Mouse (Mus musculus): ENCODE results near the gene Pnpo. TPM values are rescaled to one million over a fixed set of nuclear protein-coding genes. Genes with fewer than 3 reads are reported as not detected.

Gene Pnpo
- total and polyA plus RNA-seq, 2 experiments, result 113 to 175 TPM

GRCm38 (mm10) chr11:96974813-96975212, 31.0 kb upstream of the Pnpo start:
- TF ChIP-seq POLR2A (IDR thresholded peaks at IDR 0.05; ENCODE audit: extremely low read depth, insufficient read depth, low read length) (no peak), CTCF (IDR thresholded peaks at IDR 0.05; ENCODE audit: low read depth, low read length) (no peak)
- Histone ChIP-seq H3K27ac (replicated peaks; ENCODE audit: insufficient read depth, low read depth, low read length) (no peak overlapping the region), H3K27me3 (ENCODE audit: control insufficient read depth, insufficient read depth, low read length) (no peaks in the 10 kb centered on the region), H3K4me1 (ENCODE audit: control insufficient read depth, insufficient read depth, low read length) (peaks cover 19% of the 10 kb centered on the region), H3K36me3 (ENCODE audit: control insufficient read depth, insufficient read depth, low read length) (no peaks in the 10 kb centered on the region), H3K9ac (ENCODE audit: low read depth, low read length) (no peak overlapping the region), H3K79me2 (ENCODE audit: control insufficient read depth, insufficient read depth, low read length) (peaks cover 20% of the 10 kb centered on the region; the same call in 1 of the 2 replicates), H3K4me3 (ENCODE audit: insufficient read depth, low read depth, low read length) (no peak overlapping the region)
- DNase-seq (ENCODE audit: extremely low read depth, low read depth, low spot score), result peak; percentile 31
- WGBS, result 82% methylated on average over 5 of the region's 5 CpGs

GRCm38 (mm10) chr11:96973426-96973964, 29.7 kb upstream of the Pnpo start:
- H3K27me3 ChIP-seq (ENCODE audit: control insufficient read depth, insufficient read depth, low read length), result no peaks in the 10 kb centered on the region
- DNase-seq (ENCODE audit: extremely low read depth, low read depth, low spot score), result no peak
- WGBS, result 88% methylated on average over 5 of the region's 5 CpGs
- H3K27ac ChIP-seq (replicated peaks; ENCODE audit: insufficient read depth, low read depth, low read length), result no peak overlapping the region
- TF ChIP-seq POLR2A (IDR thresholded peaks at IDR 0.05; ENCODE audit: extremely low read depth, insufficient read depth, low read length) (no peak), CTCF (IDR thresholded peaks at IDR 0.05; ENCODE audit: low read depth, low read length) (no peak)
- peaks cover 24% of the 10 kb centered on the region for H3K4me1 ChIP-seq (ENCODE audit: control insufficient read depth, insufficient read depth, low read length)
- H3K79me2 ChIP-seq (ENCODE audit: control insufficient read depth, insufficient read depth, low read length), result peaks cover 20% of the 10 kb centered on the region; the same call in 1 of the 2 replicates
- H3K9ac ChIP-seq (ENCODE audit: low read depth, low read length), result no peak overlapping the region
- H3K4me3 ChIP-seq (ENCODE audit: insufficient read depth, low read depth, low read length), result no peak overlapping the region
- H3K36me3 ChIP-seq (ENCODE audit: control insufficient read depth, insufficient read depth, low read length), result no peaks in the 10 kb centered on the region

- Histone ChIP-seq H3K4me3 (ENCODE audit: insufficient read depth, low read depth, low read length) (no peak overlapping the region), H3K27ac (replicated peaks; ENCODE audit: insufficient read depth, low read depth, low read length) (no peak overlapping the region), H3K4me1 (ENCODE audit: control insufficient read depth, insufficient read depth, low read length) (peaks cover 26% of the 10 kb centered on the region), H3K9ac (ENCODE audit: low read depth, low read length) (no peak overlapping the region), H3K79me2 (ENCODE audit: control insufficient read depth, insufficient read depth, low read length) (peaks cover 20% of the 10 kb centered on the region; the same call in 1 of the 2 replicates), H3K36me3 (ENCODE audit: control insufficient read depth, insufficient read depth, low read length) (no peaks in the 10 kb centered on the region), H3K27me3 (ENCODE audit: control insufficient read depth, insufficient read depth, low read length) (no peaks in the 10 kb centered on the region)
- TF ChIP-seq POLR2A (IDR thresholded peaks at IDR 0.05; ENCODE audit: extremely low read depth, insufficient read depth, low read length) (no peak), CTCF (IDR thresholded peaks at IDR 0.05; ENCODE audit: low read depth, low read length) (no peak)
- 86% methylated on average over 5 of the region's 5 CpGs for WGBS
- no peak for DNase-seq (ENCODE audit: extremely low read depth, low read depth, low spot score)
These were observed 29.1 kb upstream of the Pnpo start for GRCm38 (mm10) chr11:96972906-96973305.

- peaks cover 15% of the 10 kb centered on the region; the same call in 1 of the 2 replicates for H3K79me2 ChIP-seq (ENCODE audit: control insufficient read depth, insufficient read depth, low read length)
- no peak for DNase-seq (ENCODE audit: extremely low read depth, low read depth, low spot score)
- H3K9ac ChIP-seq (ENCODE audit: low read depth, low read length), result no peak overlapping the region
- no peaks in the 10 kb centered on the region for H3K36me3 ChIP-seq (ENCODE audit: control insufficient read depth, insufficient read depth, low read length)
- no peaks in the 10 kb centered on the region for H3K27me3 ChIP-seq (ENCODE audit: control insufficient read depth, insufficient read depth, low read length)
- no peak for TF ChIP-seq CTCF (IDR thresholded peaks at IDR 0.05; ENCODE audit: low read depth, low read length)
- no peak for TF ChIP-seq POLR2A (IDR thresholded peaks at IDR 0.05; ENCODE audit: extremely low read depth, insufficient read depth, low read length)
- H3K4me3 ChIP-seq (ENCODE audit: insufficient read depth, low read depth, low read length), result no peak overlapping the region
- peak overlapping the region; percentile 35 for H3K27ac ChIP-seq (replicated peaks; ENCODE audit: insufficient read depth, low read depth, low read length)
- H3K4me1 ChIP-seq (ENCODE audit: control insufficient read depth, insufficient read depth, low read length), result peaks cover 20% of the 10 kb centered on the region
- WGBS, result 51% methylated on average over 3 of the region's 3 CpGs
These were observed 26.6 kb upstream of the Pnpo start for GRCm38 (mm10) chr11:96970341-96970740.

GRCm38 (mm10) chr11:96969746-96970145, 26.0 kb upstream of the Pnpo start:
- DNase-seq (ENCODE audit: extremely low read depth, low read depth, low spot score), result peak; percentile 32
- H3K79me2 ChIP-seq (ENCODE audit: control insufficient read depth, insufficient read depth, low read length), result peaks cover 13% of the 10 kb centered on the region; the same call in 1 of the 2 replicates
- H3K27ac ChIP-seq (replicated peaks; ENCODE audit: insufficient read depth, low read depth, low read length), result peak overlapping the region; percentile 43
- H3K9ac ChIP-seq (ENCODE audit: low read depth, low read length), result no peak overlapping the region
- H3K4me1 ChIP-seq (ENCODE audit: control insufficient read depth, insufficient read depth, low read length), result peaks cover 20% of the 10 kb centered on the region
- 35% methylated on average over 1 of the region's 1 CpGs for WGBS
- TF ChIP-seq CTCF (IDR thresholded peaks at IDR 0.05; ENCODE audit: low read depth, low read length) (no peak), POLR2A (IDR thresholded peaks at IDR 0.05; ENCODE audit: extremely low read depth, insufficient read depth, low read length) (no peak)
- H3K4me3 ChIP-seq (ENCODE audit: insufficient read depth, low read depth, low read length), result no peak overlapping the region
- H3K36me3 ChIP-seq (ENCODE audit: control insufficient read depth, insufficient read depth, low read length), result no peaks in the 10 kb centered on the region
- H3K27me3 ChIP-seq (ENCODE audit: control insufficient read depth, insufficient read depth, low read length), result no peaks in the 10 kb centered on the region

GRCm38 (mm10) chr11:96969280-96969722, 25.5 kb upstream of the Pnpo start:
- 56% methylated on average over 5 of the region's 5 CpGs for WGBS
- DNase-seq (ENCODE audit: extremely low read depth, low read depth, low spot score), result no peak
- Histone ChIP-seq H3K36me3 (ENCODE audit: control insufficient read depth, insufficient read depth, low read length) (no peaks in the 10 kb centered on the region), H3K27me3 (ENCODE audit: control insufficient read depth, insufficient read depth, low read length) (no peaks in the 10 kb centered on the region), H3K9ac (ENCODE audit: low read depth, low read length) (no peak overlapping the region), H3K4me1 (ENCODE audit: control insufficient read depth, insufficient read depth, low read length) (peaks cover 20% of the 10 kb centered on the region), H3K4me3 (ENCODE audit: insufficient read depth, low read depth, low read length) (no peak overlapping the region), H3K79me2 (ENCODE audit: control insufficient read depth, insufficient read depth, low read length) (peaks cover 12% of the 10 kb centered on the region; the same call in 1 of the 2 replicates), H3K27ac (replicated peaks; ENCODE audit: insufficient read depth, low read depth, low read length) (peak overlapping the region; percentile 43)
- TF ChIP-seq CTCF (IDR thresholded peaks at IDR 0.05; ENCODE audit: low read depth, low read length) (no peak), POLR2A (IDR thresholded peaks at IDR 0.05; ENCODE audit: extremely low read depth, insufficient read depth, low read length) (no peak)

All from liver, adult 2 months (tissue).